Mouse (Mus musculus) liver, embryonic 11.5 days (tissue): ENCODE data around the gene Scml4. TPM values are rescaled to one million over a fixed set of nuclear protein-coding genes. Genes with fewer than 3 reads are reported as not detected.

Experiments
- ATAC-seq: fragments of 200-750 bp; cut with Nextera tagmentation; replicated peaks from 2 replicates; pipeline ENCODE4 v1.8.0; 2017; ENCODE audit warnings: moderate number of reproducible peaks, mild to moderate bottlenecking, moderate TSS enrichment, moderate library complexity; ENCODE audit not compliant: low FRiP score
- DNase-seq: peaks from one replicate; pipeline ENCODE4 v3.0.0-alpha.2; 2017; ENCODE audit warnings: low spot score
- H3K27ac ChIP-seq: fragments of 300-500 bp; sonication (generic); 2 replicates; pipeline ENCODE4 v1.5.1; 2014; ENCODE audit warnings: mild to moderate bottlenecking, low read depth, low read length, control low read depth
- H3K27me3 ChIP-seq: fragments of 300-500 bp; sonication (generic); replicated peaks from 2 replicates; pipeline ENCODE4 v1.6.1; 2014; ENCODE audit warnings: low read length, mixed read lengths; ENCODE audit not compliant: control insufficient read depth, insufficient read depth
- H3K36me3 ChIP-seq: fragments of 300-500 bp; sonication (generic); 2 replicates; pipeline ENCODE4 v1.6.1; 2014; ENCODE audit warnings: mild to moderate bottlenecking, low read length, moderate library complexity, mixed read lengths; ENCODE audit not compliant: control insufficient read depth, insufficient read depth
- H3K4me1 ChIP-seq: fragments of 300-500 bp; sonication (generic); replicated peaks from 2 replicates; pipeline ENCODE4 v1.6.1; 2014; ENCODE audit warnings: low read length, mixed read lengths; ENCODE audit not compliant: control insufficient read depth, insufficient read depth
- H3K4me2 ChIP-seq: fragments of 300-500 bp; sonication (generic); 2 replicates; pipeline ENCODE4 v1.6.1; 2014; ENCODE audit warnings: mild to moderate bottlenecking, control low read depth, moderate library complexity
- H3K4me3 ChIP-seq: fragments of 300-500 bp; sonication (generic); 2 replicates; pipeline ENCODE4 v1.5.1; 2014; ENCODE audit warnings: low read depth, low read length, control low read depth
- H3K9ac ChIP-seq: fragments of 300-500 bp; sonication (generic); 2 replicates; pipeline ENCODE4 v1.6.1; 2014; ENCODE audit warnings: low read depth, low read length, control low read depth
- H3K9me3 ChIP-seq: fragments of 300-500 bp; sonication (generic); 2 replicates; pipeline ENCODE4 v1.6.1; 2016; ENCODE audit warnings: low read length, inconsistent platforms, mixed read lengths; ENCODE audit not compliant: control insufficient read depth
- WGBS: fragments of 180-500 bp; shearing (Covaris S2); extraction: QIAGEN DNeasy Blood & Tissue Kit; methylation state at CpG from one replicate; pipeline ENCODE4 v1.1.7; 2014; 5-methylcytosine and 5-hydroxymethylcytosine counted together
- polyA plus RNA-seq: library from polyadenylated mRNA; unstranded; fragments of >200 nt; fragmentation: Nextera tagmentation; extraction: Ambion mirVana; gene quantifications from 2 replicates; pipeline ENCODE4 v1.2.1, GENCODE M21; 2014

Scml4 gene
- polyA plus RNA-seq, 1 experiment from 2014 or later = 0.40 TPM

DNA sequence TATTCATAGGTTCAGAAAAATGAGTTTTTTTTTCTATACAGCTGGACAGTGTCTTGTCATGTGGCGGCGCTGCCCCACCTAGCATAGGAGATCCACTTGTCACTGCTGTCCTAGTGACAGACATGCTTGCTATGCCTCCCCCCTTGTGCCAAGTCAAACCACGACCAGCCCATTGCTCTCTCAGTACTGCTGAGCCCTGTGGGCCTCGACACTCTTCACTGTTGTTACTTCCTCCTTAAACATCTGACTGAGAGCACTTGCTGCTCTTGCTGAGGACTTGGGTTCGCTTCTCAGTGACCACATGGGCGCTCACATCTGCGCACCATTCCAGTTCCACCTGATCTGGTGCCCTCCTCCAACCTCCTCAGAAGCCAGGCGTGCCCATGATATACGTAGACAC is 8.2 kb downstream of the Scml4 start:
- Histone ChIP-seq H3K4me3 (no peak overlapping the region), H3K9ac (no peak overlapping the region), H3K4me2 (no peak overlapping the region), H3K9me3 (no peaks in the 10 kb centered on the region), H3K36me3 (no peaks in the 10 kb centered on the region), H3K4me1 (no peaks in the 10 kb centered on the region), H3K27ac (no peak overlapping the region), H3K27me3 (peaks cover 14% of the 10 kb centered on the region)
- WGBS = 69% methylated on average over 9 of the region's 9 CpGs
- DNase-seq (no peak), ATAC-seq (no peak)

DNA sequence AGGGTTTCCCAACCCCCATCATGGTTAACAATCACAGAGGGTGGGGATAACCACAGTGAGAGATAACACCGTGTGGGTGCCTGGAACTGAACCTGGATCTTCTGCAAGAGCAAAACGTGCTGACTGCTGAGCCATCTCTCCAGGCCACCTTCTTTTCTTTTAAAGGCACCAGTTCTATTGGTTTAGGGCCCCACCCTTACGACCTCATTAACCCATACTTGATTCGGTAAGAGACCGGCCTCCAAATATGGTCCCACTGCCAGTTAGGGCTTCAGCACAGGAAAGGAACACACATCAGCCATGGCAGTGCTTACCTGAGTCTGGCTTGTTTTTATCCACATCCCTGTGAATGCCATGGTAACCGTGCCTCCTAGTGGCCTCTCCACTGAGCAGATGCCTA is 9.3 kb downstream of the Scml4 start:
- H3K4me3 ChIP-seq = no peak overlapping the region
- no peak for ATAC-seq
- no peak for DNase-seq
- H3K4me1 ChIP-seq = no peaks in the 10 kb centered on the region
- H3K9ac ChIP-seq = no peak overlapping the region
- H3K9me3 ChIP-seq = no peaks in the 10 kb centered on the region
- H3K27me3 ChIP-seq = peaks cover 8% of the 10 kb centered on the region
- no peak overlapping the region for H3K27ac ChIP-seq
- H3K36me3 ChIP-seq = no peaks in the 10 kb centered on the region
- WGBS = 60% methylated on average over 6 of the region's 6 CpGs
- H3K4me2 ChIP-seq = no peak overlapping the region

DNA sequence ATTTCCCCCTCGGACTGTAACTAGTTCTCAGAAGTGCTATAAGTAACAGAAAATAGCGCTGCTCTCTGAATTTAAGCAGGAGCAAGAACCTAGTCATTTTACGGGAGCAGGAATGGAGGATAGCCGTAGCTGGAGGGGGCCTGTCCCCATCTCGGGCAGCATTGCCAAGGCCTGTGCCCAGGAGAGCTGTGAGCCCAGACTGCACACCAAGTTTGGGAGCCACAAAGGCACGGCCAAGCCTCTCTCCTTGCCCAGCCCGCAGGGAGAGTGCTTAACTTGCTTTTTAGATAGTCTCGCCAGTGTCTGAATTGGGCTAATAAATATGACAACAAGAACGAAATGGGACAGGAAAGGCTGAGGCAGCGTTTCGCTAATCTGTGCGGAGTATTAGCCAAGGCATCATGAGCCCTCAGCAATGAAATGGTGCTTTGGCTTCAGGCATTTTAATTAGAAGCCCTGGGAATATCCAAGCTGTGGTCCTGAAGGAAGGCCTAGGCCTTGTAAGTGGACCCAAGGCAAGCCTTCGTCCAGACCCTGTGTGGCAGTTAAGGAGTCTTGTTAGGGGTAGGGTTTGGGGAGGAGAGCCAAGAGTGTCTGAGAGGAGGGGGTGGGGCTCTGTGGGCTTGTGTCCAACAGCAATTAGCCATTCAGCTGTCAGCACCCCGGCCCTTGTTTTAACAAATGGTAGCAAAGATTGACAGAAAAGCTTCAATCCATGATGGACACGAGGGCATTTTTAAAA is 12.3 kb downstream of the Scml4 start:
- Histone ChIP-seq H3K36me3 (no peaks in the 10 kb centered on the region), H3K9ac (no peak overlapping the region), H3K9me3 (no peaks in the 10 kb centered on the region), H3K4me2 (no peak overlapping the region), H3K4me1 (no peaks in the 10 kb centered on the region), H3K4me3 (no peak overlapping the region), H3K27me3 (peaks cover 3% of the 10 kb centered on the region), H3K27ac (no peak overlapping the region)
- no peak for DNase-seq
- WGBS = 79% methylated on average over 15 of the region's 15 CpGs
- ATAC-seq = no peak

DNA sequence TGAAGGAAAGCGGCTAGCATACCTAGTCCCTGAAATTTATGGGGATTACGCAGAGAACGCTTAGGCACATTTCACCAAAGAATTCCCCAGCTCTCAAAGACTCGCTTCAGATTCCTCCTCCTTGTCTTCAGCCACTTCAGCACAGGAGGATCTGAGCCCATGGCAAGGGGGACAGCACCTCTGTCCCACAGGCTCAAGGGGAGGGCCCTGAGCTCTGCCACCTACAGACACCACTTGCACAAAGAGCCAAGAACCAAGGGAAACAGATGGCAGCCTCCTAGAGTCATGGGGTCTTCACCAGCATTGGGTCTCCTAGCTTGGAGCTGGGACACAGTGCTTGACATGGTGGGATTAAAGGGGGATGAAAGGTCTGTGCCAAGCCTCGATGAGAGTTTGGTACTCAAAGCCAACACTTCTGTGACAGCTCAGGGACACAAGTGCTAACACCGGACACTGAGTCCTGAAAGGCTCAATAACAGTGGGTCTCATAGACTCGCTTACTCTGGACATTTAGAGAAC is 13.0 kb downstream of the Scml4 start:
- Histone ChIP-seq H3K9me3 (no peaks in the 10 kb centered on the region), H3K4me3 (no peak overlapping the region), H3K4me1 (no peaks in the 10 kb centered on the region), H3K27me3 (peaks cover 3% of the 10 kb centered on the region), H3K36me3 (no peaks in the 10 kb centered on the region), H3K27ac (no peak overlapping the region), H3K9ac (no peak overlapping the region), H3K4me2 (no peak overlapping the region)
- ATAC-seq (no peak), DNase-seq (no peak)
- 81% methylated on average over 7 of the region's 7 CpGs for WGBS

DNA sequence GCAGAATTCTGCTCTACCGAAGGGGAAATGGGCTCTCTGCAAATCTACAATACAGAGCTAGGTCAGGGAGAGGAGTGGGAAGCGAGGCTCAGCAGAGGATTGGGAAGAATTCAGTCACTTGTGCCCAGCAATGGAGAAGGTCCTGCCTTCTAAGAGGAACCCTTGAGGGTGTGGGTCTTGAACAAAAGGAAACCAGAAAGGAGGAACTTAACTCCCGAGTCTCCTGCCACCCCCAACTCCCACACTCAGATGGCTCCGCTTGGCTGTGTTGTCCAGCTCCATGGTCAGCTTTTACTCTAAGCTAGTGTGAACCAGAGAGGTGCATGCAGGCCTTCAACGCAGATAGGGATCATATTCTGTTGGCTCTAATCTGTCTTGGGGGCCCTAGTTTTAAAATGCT is 16.0 kb downstream of the Scml4 start:
- Histone ChIP-seq H3K27me3 (peaks cover 3% of the 10 kb centered on the region; the same call in 1 of the 2 replicates), H3K4me1 (no peaks in the 10 kb centered on the region), H3K27ac (no peak overlapping the region), H3K4me2 (no peak overlapping the region), H3K9ac (no peak overlapping the region), H3K4me3 (no peak overlapping the region), H3K36me3 (no peaks in the 10 kb centered on the region), H3K9me3 (no peaks in the 10 kb centered on the region)
- WGBS = 47% methylated on average over 5 of the region's 5 CpGs
- DNase-seq = no peak
- no peak for ATAC-seq

DNA sequence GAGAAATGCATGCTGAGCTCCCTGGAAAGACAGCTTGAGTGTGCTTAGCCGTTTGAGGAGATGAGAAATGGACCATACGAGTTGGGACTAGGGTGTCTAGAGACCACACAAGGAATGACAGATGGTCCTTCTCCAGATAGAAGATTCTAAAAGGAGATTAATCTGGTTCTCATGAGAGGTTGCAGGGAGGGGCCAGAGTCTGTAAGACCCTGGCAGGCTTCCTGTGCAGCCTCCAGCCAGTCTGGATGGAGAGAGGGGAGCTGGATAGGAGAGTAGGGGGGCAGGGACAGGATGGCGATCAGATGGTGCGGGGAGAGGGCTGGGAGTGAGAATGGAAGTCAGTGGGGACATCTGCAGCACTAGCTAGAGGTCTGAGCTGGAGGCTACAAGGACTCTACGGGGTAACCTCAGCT is 19.1 kb downstream of the Scml4 start:
- Histone ChIP-seq H3K4me2 (no peak overlapping the region), H3K27ac (no peak overlapping the region), H3K9me3 (no peaks in the 10 kb centered on the region), H3K36me3 (no peaks in the 10 kb centered on the region), H3K4me3 (no peak overlapping the region), H3K4me1 (no peaks in the 10 kb centered on the region), H3K27me3 (no peaks in the 10 kb centered on the region), H3K9ac (no peak overlapping the region)
- WGBS = 64% methylated on average over 5 of the region's 5 CpGs
- ATAC-seq = no peak
- DNase-seq = no peak

DNA sequence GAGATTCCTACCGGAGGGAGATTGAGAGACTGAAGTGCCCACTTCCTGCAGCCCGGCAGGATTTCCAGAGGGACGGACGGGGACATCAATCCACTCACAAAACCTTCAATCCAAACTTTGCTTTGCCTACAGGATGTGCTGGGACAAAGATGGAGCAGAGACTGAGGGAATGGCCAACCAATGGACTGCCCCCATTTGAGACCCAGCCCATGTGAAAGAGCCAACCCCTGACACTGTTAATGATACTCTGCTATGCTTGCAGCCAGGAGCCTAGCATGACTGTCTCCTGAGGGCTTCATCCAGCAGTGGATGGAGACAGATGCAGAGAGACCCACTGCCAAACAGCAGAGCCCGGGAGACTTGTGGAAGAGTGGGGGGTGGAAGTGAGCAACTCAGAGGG is 19.5 kb downstream of the Scml4 start:
- no peaks in the 10 kb centered on the region for H3K27me3 ChIP-seq
- no peak overlapping the region for H3K27ac ChIP-seq
- no peaks in the 10 kb centered on the region for H3K36me3 ChIP-seq
- no peaks in the 10 kb centered on the region for H3K9me3 ChIP-seq
- no peak overlapping the region for H3K4me3 ChIP-seq
- no peak for ATAC-seq
- H3K9ac ChIP-seq = no peak overlapping the region
- no peak overlapping the region for H3K4me2 ChIP-seq
- no peak for DNase-seq
- 63% methylated on average over 5 of the region's 5 CpGs for WGBS
- H3K4me1 ChIP-seq = no peaks in the 10 kb centered on the region

DNA sequence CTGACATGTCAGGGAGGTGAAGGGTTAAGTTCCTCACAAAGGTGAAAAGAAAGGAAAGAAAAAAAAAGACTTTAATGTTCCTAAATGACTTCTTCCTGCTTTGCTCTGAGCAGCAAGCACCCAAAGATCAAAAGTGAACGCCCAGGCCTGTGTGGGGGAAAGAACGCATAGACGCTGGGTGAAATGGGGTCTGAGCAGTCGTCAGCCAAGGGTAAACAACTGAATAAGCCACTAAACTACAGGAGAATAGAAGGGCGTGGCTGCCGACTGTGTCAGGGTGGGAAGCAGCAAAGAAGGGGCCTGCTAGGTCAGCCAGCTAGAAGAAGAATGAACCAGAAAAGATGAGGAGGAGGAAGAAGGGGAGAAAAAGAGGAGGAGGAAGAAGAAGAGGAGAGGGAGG is 26.9 kb downstream of the Scml4 start:
- Histone ChIP-seq H3K4me1 (no peaks in the 10 kb centered on the region), H3K27ac (no peak overlapping the region), H3K27me3 (no peaks in the 10 kb centered on the region), H3K36me3 (no peaks in the 10 kb centered on the region), H3K4me2 (no peak overlapping the region), H3K9me3 (no peaks in the 10 kb centered on the region), H3K9ac (no peak overlapping the region), H3K4me3 (no peak overlapping the region)
- no peak for ATAC-seq
- DNase-seq = no peak
- 24% methylated on average over 6 of the region's 6 CpGs for WGBS

DNA sequence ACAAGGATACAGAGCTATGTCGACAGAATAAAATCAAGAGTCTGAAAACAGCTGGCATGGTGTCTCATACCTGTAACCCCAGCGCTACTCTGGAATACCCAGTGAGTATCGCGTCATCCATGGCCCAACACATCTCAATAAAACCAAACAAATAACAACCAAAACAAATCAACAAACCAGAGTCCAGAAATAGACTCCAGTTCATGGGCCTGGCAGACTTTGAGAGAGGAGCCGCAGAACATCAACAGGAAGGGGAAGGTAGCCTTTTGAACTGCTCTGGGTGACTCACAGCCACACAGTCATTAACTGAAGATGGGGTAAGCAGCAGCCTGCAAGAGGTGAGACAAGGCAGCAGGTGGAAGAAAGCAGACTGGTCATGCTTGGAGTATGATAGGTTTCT is 28.1 kb downstream of the Scml4 start:
- Histone ChIP-seq H3K4me1 (no peaks in the 10 kb centered on the region), H3K9ac (no peak overlapping the region), H3K9me3 (no peaks in the 10 kb centered on the region), H3K27me3 (no peaks in the 10 kb centered on the region), H3K4me3 (no peak overlapping the region), H3K27ac (no peak overlapping the region), H3K36me3 (no peaks in the 10 kb centered on the region), H3K4me2 (no peak overlapping the region)
- no peak for ATAC-seq
- no peak for DNase-seq
- WGBS = 82% methylated on average over 5 of the region's 5 CpGs
